Mouse (Mus musculus) MEL (cell line): Measurements from ENCODE around the gene Schip1.

Source experiments
- CTCF ChIP-seq, 3 experiments: IDR thresholded peaks in 2 of 3; conservative IDR thresholded peaks in 1 of 3; 2 replicates each; pipeline ENCODE4 v1.5.1; 2011 to 2012; ENCODE audit warnings: low read length in 3 of 3, low read depth in 2 of 3, mild to moderate bottlenecking in 2 of 3, improper control_type of control experiment in 1 of 3, inconsistent platforms in 1 of 3, mixed read lengths in 1 of 3, moderate library complexity in 1 of 3; ENCODE audit not compliant: control insufficient read depth in 1 of 3, insufficient read depth in 1 of 3, poor library complexity in 1 of 3, severe bottlenecking in 1 of 3
- E2F4 ChIP-seq: IDR thresholded peaks from 2 replicates; pipeline ENCODE4 v1.6.1; 2011; ENCODE audit warnings: low read depth, low read length, improper control_type of control experiment, borderline replicate concordance
- ETS1 ChIP-seq: IDR thresholded peaks from 2 replicates; pipeline ENCODE4 v1.6.1; 2012; ENCODE audit warnings: low read depth, mild to moderate bottlenecking, inconsistent platforms, low read length, improper control_type of control experiment, moderate library complexity
- MEF2A ChIP-seq: IDR thresholded peaks from 2 replicates; pipeline ENCODE4 v1.6.1; 2014; ENCODE audit warnings: low read depth, mild to moderate bottlenecking, inconsistent platforms, low read length, improper control_type of control experiment; ENCODE audit not compliant: poor library complexity, insufficient replicate concordance, severe bottlenecking; ENCODE audit errors: extremely low read depth
- POLR2A ChIP-seq, 2 experiments: IDR thresholded peaks; 2 replicates each; pipeline ENCODE4 v1.6.1; 2011 to 2012; ENCODE audit warnings: low read length in 2 of 2, mild to moderate bottlenecking in 2 of 2, control low read depth in 1 of 2, improper control_type of control experiment in 1 of 2, low read depth in 1 of 2, moderate library complexity in 1 of 2; ENCODE audit not compliant: control insufficient read depth in 1 of 2, insufficient read depth in 1 of 2, poor library complexity in 1 of 2

DNA sequence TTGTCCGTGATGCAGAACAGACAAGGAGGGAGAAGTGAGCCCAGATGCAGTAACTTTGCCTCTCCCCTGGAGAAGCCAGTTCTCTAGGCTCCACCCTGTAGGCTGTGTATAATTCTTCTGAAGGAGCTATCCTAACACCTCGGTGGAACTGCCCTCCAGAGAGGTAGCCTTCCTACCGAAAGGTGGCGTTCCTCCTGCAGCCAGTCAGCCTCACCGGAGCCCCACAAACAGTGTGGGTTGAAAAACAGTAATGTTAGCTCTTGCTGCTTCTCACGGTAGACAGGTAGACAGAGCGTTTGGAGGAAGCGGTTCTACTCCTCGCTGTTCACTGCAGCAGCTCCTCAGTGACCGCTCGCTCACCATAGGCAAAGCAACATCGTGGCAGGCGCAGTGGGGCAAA lies 517.0 kb downstream of the Schip1 start:
- TF ChIP-seq E2F4 = no peak
- TF ChIP-seq CTCF (IDR thresholded peaks at IDR 0.05 in 2 of 3, conservative IDR thresholded peaks at IDR 0.05 in 1 of 3; ENCODE audit: control insufficient read depth in 1 of 3, insufficient read depth in 1 of 3, low read depth in 2 of 3, low read length in 3 of 3, poor library complexity in 1 of 3, severe bottlenecking in 1 of 3) = no peak
- no peak for TF ChIP-seq POLR2A (IDR thresholded peaks at IDR 0.05; ENCODE audit: control insufficient read depth in 1 of 2, insufficient read depth in 1 of 2, low read depth in 1 of 2, low read length in 2 of 2, poor library complexity in 1 of 2)
- no peak for TF ChIP-seq ETS1
- TF ChIP-seq MEF2A = no peak
